Mouse (Mus musculus): Measurements from ENCODE around the gene Cbx2. TPM values are rescaled to one million over a fixed set of nuclear protein-coding genes. Genes with fewer than 3 reads are reported as not detected.

The Cbx2 gene
- polyA plus RNA-seq, 1 experiment from 2014 or later: 6.9 TPM

- no peak for TF ChIP-seq EP300 (IDR thresholded peaks at IDR 0.05)
- no peak for TF ChIP-seq CTCF (IDR thresholded peaks at IDR 0.05)
- Histone ChIP-seq H3K27ac (ENCODE audit: low read length) (no peak overlapping the region), H3K4me3 (ENCODE audit: low read depth, low read length) (no peak overlapping the region; the same call in 1 of the 2 replicates), H3K27me3 (replicated peaks; ENCODE audit: insufficient read depth, low read length) (peaks cover 29% of the 10 kb centered on the region), H3K4me1 (ENCODE audit: insufficient read depth, low read depth, low read length) (peaks cover 12% of the 10 kb centered on the region; the same call in 1 of the 2 replicates), H3K9me3 (ENCODE audit: low read length) (no peaks in the 10 kb centered on the region), H3K36me3 (ENCODE audit: insufficient read depth, low read length) (no peaks in the 10 kb centered on the region; the same call in 1 of the 2 replicates), H3K4me2 (replicated peaks; ENCODE audit: low read depth, low read length) (no peak overlapping the region), H3K9ac (replicated peaks; ENCODE audit: low read depth) (no peak overlapping the region)
- WGBS: 14% methylated on average over 15 of the region's 15 CpGs
- ATAC-seq (no peak), DNase-seq (ENCODE audit: low spot score) (no peak)
These were observed 13.7 kb downstream of the Cbx2 start for GRCm38 (mm10) chr11:119036447-119036846.

GRCm38 (mm10) chr11:119036934-119037779, 14.4 kb downstream of the Cbx2 start:
- DNase-seq (ENCODE audit: low spot score) (peak; percentile 41), ATAC-seq (no peak)
- H3K4me1 ChIP-seq (ENCODE audit: insufficient read depth, low read depth, low read length): peaks cover 14% of the 10 kb centered on the region
- H3K36me3 ChIP-seq (ENCODE audit: insufficient read depth, low read length): no peaks in the 10 kb centered on the region; the same call in 1 of the 2 replicates
- peak overlapping the region; percentile 84 for H3K4me2 ChIP-seq (replicated peaks; ENCODE audit: low read depth, low read length)
- WGBS: 4% methylated on average over 57 of the region's 57 CpGs
- H3K27me3 ChIP-seq (replicated peaks; ENCODE audit: insufficient read depth, low read length): peaks cover 36% of the 10 kb centered on the region
- no peak for TF ChIP-seq CTCF (IDR thresholded peaks at IDR 0.05)
- no peak for TF ChIP-seq EP300 (IDR thresholded peaks at IDR 0.05)
- H3K9me3 ChIP-seq (ENCODE audit: low read length): no peaks in the 10 kb centered on the region
- H3K27ac ChIP-seq (ENCODE audit: low read length): no peak overlapping the region
- peak overlapping the region; percentile 26; the same call in 1 of the 2 replicates for H3K9ac ChIP-seq (replicated peaks; ENCODE audit: low read depth)
- peak overlapping the region; percentile 46 for H3K4me3 ChIP-seq (ENCODE audit: low read depth, low read length)

- DNase-seq (ENCODE audit: low spot score) (peak; percentile 28), ATAC-seq (no peak)
- Histone ChIP-seq H3K4me2 (replicated peaks; ENCODE audit: low read depth, low read length) (peak overlapping the region; percentile 84), H3K9me3 (ENCODE audit: low read length) (no peaks in the 10 kb centered on the region), H3K36me3 (ENCODE audit: insufficient read depth, low read length) (no peaks in the 10 kb centered on the region; the same call in 1 of the 2 replicates), H3K27me3 (replicated peaks; ENCODE audit: insufficient read depth, low read length) (peaks cover 43% of the 10 kb centered on the region), H3K4me3 (ENCODE audit: low read depth, low read length) (peak overlapping the region; percentile 46), H3K27ac (ENCODE audit: low read length) (no peak overlapping the region), H3K4me1 (ENCODE audit: insufficient read depth, low read depth, low read length) (peaks cover 14% of the 10 kb centered on the region), H3K9ac (replicated peaks; ENCODE audit: low read depth) (no peak overlapping the region)
- TF ChIP-seq EP300 (IDR thresholded peaks at IDR 0.05): no peak
- TF ChIP-seq CTCF (IDR thresholded peaks at IDR 0.05): no peak
- WGBS: 32% methylated on average over 18 of the region's 18 CpGs
These were observed 15.1 kb downstream of the Cbx2 start for GRCm38 (mm10) chr11:119037780-119038401.

- no peak overlapping the region for H3K4me2 ChIP-seq (replicated peaks; ENCODE audit: low read depth, low read length)
- H3K27me3 ChIP-seq (replicated peaks; ENCODE audit: insufficient read depth, low read length): peaks cover 48% of the 10 kb centered on the region
- peaks cover 14% of the 10 kb centered on the region for H3K4me1 ChIP-seq (ENCODE audit: insufficient read depth, low read depth, low read length)
- ATAC-seq: no peak
- H3K9me3 ChIP-seq (ENCODE audit: low read length): no peaks in the 10 kb centered on the region
- DNase-seq (ENCODE audit: low spot score): no peak
- 78% methylated on average over 22 of the region's 22 CpGs for WGBS
- no peak overlapping the region for H3K27ac ChIP-seq (ENCODE audit: low read length)
- no peak for TF ChIP-seq EP300 (IDR thresholded peaks at IDR 0.05)
- no peak for TF ChIP-seq CTCF (IDR thresholded peaks at IDR 0.05)
- no peak overlapping the region for H3K9ac ChIP-seq (replicated peaks; ENCODE audit: low read depth)
- no peak overlapping the region for H3K4me3 ChIP-seq (ENCODE audit: low read depth, low read length)
- H3K36me3 ChIP-seq (ENCODE audit: insufficient read depth, low read length): no peaks in the 10 kb centered on the region; the same call in 1 of the 2 replicates
These were observed 16.2 kb downstream of the Cbx2 start for GRCm38 (mm10) chr11:119038744-119039484.

- H3K4me3 ChIP-seq (ENCODE audit: low read depth, low read length): peak overlapping the region; percentile 63
- 19% methylated on average over 21 of the region's 21 CpGs for WGBS
- DNase-seq (ENCODE audit: low spot score) (peak; percentile 20), ATAC-seq (no peak)
- H3K4me2 ChIP-seq (replicated peaks; ENCODE audit: low read depth, low read length): peak overlapping the region; percentile 99
- no peaks in the 10 kb centered on the region for H3K9me3 ChIP-seq (ENCODE audit: low read length)
- peaks cover 50% of the 10 kb centered on the region for H3K27me3 ChIP-seq (replicated peaks; ENCODE audit: insufficient read depth, low read length)
- TF ChIP-seq EP300 (IDR thresholded peaks at IDR 0.05) (no peak), CTCF (IDR thresholded peaks at IDR 0.05) (no peak)
- no peak overlapping the region for H3K27ac ChIP-seq (ENCODE audit: low read length)
- H3K9ac ChIP-seq (replicated peaks; ENCODE audit: low read depth): no peak overlapping the region
- H3K4me1 ChIP-seq (ENCODE audit: insufficient read depth, low read depth, low read length): peaks cover 19% of the 10 kb centered on the region
- no peaks in the 10 kb centered on the region; the same call in 1 of the 2 replicates for H3K36me3 ChIP-seq (ENCODE audit: insufficient read depth, low read length)
These were observed 17.2 kb downstream of the Cbx2 start for GRCm38 (mm10) chr11:119039732-119040512.
